Mouse (Mus musculus): ENCODE results near the gene Slc22a20.

Slc22a20 gene

DNA sequence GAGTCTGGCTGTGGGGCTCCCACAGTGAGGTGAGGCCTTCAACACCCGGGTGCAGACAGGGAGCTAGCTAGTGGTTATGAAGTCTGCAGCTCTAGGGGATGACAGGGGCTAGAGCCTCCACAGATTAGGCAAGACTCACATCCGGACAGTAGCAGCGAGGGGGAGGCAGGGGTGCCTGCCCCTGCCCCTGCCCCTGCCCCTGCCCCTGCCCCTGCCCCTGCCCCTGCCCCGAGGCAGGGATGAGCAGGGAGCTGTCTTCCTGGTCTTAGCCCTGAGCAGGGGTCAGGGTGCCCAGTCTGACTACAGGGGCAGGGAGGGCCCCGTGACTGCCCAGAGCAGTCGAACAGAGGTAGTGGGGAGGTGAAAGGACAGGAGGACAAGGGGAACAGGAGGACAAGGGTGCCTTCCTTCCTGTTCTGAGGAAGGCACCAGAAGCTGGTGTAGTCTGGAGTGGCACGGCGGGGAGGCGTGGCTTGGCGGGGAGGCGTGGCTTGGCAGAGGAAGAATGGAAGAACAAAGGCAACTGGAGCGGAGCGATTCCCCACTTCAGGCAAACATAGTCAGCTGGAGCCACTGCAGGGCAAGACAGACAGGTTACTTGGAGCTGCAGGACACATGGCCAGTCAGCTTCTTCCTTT is 3.0 kb upstream of the Slc22a20 start:
- DNase-seq = peak; percentile 73 to 76

DNA sequence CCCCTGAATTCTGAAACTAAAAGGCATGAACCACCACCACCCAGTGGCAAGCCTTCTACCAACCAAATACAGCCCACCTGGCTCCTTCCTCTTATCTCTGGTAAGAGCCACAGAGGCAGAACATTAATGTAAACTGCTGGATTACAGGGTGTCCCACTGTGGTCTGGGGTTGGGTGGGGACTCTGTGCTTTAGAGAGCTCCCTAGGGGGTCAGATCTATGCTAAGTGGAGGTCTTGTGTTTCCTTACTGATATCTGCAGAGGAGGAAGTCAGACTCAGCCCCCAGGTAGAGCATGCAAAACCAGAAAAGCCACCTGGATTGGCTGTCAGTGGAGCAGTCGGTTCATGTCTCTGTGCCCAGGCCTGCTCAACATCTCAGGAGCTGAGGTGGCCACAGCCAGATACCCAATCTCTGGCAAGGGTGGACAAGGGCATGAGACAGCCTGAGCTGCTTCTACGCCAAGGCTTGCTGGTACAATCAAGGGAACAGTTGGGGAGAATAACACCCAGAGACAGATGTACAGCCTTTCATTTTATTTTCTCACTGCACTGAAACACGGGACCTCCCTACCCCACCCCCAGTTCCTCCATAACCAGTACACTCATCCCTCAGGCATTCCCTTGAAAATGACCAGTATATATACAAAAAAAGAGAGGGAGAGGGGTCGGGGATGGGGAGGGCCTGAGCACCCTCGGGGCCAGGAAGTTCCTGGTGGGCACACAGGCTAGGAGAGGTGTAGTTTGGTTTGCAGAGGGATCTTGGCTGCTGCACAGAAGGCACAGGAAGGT is 2.3 kb upstream of the Slc22a20 start:
- peak; percentile 31 to 34 for DNase-seq

DNA sequence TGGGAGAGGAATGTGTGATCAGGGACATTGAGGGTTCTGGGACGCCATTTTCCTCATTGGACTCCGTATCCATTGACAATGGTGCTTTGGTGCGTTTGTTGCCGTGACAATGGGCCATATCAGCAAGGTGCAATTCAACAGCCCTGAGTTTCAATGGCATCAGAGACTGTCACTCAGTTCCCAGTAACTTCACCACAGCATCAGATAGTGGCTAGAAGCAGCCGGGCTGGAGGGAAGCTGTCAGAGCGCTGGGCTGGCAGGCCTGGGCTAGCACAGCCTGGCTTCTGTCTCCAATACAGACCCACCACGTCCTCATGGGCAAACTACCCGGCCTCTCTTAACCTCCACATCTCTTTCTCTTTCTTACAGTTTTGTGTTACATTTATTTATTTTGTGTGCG is 5.5 kb downstream of the Slc22a20 start:
- no peak for DNase-seq

DNA sequence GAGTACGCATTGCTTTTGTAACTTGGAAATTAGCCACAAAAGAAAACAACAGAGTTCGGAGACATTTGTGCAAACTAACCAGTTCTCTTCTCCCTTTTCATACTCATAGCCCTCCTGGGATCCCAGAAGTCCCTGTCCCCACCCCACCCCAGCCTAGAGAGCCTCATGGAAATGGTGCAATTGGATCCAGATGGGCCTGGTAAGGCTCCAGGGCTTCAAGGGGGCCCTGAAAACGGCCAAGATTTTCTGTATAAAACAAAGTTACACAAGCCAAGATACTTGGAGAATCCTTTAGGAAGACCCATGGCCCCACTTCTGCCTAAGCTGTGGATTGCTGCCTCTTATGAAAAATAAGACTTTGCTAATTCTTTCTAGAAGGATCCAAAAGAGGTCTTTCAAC is 8.2 kb downstream of the Slc22a20 start:
- DNase-seq = no peak

DNA sequence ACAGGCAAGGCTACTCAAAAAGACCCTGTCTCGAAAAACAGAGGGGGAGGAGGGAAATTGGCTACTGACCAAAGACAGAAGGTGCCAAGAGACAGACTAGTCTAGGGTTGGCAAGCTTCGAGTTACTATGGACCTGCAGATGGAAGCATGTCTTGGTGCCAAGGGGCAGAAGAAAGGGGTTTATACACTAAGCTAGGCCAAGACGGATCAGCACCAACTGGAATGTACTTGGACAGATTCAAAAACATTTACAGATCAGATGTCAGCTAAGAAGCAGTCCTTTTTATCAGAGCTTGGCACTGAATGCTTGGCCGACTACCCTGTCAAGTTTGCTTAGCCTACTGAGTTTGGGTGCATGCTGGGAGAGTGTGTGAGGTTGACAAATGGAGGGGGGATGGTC is 10.3 kb downstream of the Slc22a20 start:
- DNase-seq = no peak

DNA sequence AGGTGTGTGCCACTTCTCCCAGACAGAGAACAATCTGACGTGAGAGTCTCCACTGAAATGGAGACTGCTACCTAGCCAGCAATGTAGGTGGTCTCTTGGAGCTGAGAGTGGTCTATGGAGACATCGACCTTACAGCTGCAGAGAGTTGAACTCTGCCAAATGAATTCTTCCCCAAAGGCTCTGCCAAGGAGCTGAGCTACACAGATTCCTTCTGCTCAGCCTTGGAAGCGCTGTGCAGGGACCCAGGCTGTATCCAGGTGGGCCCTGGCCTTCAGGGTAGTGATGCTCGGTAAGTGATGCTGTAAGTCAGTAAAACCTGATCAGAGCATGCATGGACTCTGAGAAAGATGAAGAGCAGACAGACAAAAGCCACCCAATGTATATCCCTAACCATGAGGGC is 10.8 kb downstream of the Slc22a20 start:
- no peak for DNase-seq

DNA sequence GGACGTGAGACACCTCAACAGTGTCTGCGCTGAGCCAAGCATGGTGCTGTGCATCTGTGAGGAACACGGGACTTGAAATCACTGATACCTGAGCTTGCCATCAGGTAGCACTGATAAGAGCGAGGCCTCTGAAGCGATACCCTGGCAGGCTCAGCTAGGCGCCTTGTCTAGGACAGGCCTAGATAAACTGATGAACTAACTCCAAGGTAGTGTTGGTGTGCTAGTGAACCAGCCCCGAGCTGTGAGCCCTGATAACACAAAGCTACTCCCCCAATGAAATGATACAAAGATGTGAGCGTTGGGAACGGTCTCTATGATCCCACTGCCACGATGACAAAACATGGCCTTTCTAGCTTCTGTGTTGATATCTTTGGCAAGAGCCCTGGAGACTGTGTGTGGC is 18.3 kb downstream of the Slc22a20 start:
- DNase-seq = no peak

DNA sequence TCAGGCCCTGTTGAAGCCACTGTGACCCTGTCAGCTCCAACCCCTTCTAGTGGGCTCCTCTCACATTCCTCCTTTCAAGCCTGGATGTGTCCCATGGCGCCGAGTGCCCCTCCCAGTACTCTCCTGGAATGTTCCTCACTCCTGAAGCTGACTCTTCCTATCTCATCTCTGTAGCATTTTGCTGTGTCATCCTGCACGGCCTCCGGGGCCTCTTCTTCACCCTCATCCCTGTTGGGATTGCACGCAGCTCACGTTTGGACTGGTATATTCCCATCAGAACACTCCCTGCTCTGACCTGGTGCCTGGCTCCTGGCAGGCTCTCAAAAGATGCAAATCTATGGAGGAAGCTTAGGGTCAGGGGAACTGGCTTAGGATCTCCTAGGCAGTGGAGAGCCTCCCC is 19.2 kb downstream of the Slc22a20 start:
- no peak for DNase-seq

DNA sequence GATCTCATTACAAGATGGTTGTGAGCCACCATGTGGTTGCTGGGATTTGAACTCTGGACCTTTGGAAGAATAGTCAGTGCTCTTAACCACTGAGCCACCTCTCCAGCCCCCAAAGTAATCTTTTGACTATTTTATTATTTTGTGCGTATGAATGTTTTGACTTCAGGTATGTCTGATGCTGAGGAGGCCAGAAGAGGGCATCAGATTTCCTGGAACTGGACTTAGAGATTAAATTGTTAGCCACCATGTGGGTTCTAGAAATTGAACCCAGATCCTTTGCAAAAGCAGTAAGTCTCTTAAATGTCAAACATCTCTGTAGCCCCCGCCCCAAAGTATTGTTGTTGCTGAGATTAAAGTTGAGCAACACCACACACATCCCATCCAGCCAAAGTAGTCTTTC is 20.0 kb downstream of the Slc22a20 start:
- no peak for DNase-seq

DNA sequence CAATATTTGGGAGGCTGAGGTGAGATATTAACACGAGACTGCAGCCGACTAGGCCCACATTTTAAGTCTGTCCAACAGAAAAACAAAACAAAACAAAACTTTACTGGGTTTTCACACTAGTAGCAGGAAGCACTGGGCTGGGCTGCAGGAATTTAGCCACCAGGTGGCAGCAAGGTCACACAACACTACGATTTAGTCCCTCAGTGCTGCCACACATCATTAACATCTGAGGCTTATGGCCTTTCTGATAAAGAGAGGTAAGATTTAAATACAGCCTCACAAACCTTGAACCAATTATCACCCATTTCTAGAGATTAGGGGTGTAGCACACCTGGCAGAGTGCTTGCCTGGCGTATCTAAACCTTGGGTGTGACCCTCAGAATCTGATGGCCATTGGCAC is 20.7 kb downstream of the Slc22a20 start:
- DNase-seq = peak; percentile 83

DNA sequence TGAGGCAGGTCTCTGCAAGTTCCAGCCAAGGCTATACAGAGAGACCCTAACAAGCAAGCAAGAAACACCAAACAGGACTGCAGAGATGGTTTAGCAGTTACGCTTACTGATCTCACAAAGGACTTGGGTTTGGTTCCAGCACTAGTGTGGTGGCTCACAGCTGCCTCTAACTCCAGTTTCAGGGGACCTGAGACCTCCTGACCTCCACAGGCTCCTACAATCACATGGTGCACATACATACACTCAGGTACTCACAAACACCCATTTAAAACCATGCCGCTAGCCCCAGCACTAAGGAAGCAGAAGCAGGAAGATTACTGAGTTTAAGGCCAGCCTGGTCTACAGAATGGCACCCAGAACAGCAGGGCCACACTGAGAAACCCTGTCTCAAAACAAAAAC is 21.1 kb downstream of the Slc22a20 start:
- DNase-seq = peak; percentile 12 to 13

DNA sequence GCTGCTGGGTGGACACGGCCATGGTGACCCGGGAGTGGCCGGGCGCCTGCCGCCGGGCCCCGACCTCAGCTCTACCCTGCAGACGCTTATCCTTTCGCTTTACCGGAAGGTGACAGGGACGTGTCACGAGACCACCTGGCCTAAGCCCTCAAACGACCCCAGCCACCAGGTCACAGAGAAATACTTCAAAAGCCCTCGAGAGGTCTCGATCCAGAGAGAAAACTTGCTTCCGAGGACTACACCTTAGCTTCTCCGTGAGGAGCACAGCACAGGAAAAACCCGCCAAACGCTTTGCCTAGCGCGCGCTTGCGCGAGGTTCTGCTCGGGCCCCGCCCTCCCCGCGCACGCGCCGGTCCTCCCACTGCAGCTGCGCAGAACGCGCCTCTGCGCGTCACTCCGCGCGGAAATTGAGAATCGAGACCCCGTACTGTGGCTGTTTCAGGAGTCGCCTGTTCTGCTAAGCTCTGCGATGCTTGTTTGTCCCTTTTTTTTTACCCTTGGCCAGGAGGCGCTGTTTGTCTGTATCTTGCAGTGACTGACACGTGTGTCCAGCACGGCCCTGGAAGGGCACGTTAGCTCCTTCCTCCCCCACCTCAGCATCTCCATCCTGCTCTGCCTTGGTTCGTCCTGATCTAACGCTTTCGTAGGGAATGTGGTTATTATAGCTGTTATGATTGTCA is 21.9 kb downstream of the Slc22a20 start, which contains the start of gene Pola2:
Pola2 (minus strand) TSS at position 320 of the 680 bp plus-strand sequence.
- peak; percentile 92 to 94 for DNase-seq

DNA sequence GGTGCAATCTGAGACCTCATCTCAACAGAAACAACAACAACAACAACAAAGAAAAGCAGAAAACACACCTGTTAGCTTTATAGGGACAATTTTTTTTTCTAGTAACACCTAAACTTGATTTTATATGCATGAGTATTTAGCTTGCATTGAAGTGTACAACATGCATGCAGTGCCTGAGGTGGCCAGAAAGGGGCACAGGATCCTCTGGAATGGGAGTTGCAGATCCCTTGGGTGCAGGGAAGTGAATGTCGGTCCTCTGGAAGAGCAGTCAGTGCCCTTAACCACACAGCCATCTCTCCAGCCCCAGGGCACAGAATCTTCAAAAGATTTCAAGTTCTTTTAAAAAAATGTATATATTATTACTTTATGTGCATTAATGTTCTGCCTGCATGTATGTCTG is 23.3 kb downstream of the Slc22a20 start:
- DNase-seq = no peak

DNA sequence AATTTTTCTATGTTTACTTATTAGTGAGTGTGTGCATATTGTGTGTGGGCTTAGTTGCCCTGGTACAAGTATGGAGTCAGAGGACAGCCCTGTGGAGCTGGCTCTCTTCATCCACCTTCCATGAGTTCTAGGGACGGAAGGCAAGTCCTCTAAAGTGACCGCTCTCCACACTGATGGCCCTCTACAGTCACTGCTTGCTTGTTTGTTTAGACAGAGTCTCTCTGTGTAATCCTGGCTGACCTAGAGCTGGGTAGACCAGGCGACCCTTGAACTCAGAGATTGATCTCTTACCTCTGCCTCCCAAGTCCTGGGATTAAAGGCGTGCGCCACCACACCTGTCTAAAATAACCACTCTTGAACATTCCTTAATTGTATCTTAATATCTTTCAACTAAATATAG is 28.6 kb downstream of the Slc22a20 start:
- no peak for DNase-seq

DNA sequence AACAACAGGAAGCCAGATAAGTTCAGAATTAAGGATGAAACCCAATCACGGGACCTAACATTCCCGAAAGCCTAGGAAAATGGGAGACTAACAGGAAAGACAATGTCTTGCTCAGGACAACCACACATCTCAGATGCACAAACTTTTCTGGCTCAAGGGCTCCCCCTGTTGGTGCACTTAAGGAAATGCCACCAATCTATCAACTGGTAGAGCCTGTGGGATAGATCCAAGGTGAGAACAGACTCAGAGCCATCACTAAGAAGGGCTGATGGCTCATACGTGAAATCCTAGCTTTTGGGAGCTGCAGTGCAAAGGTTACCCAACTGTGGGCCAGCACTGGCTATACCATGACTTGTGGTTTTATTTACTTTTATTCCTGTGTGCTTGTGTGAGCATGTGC is 29.3 kb downstream of the Slc22a20 start:
- peak; percentile 84 for DNase-seq

DNA sequence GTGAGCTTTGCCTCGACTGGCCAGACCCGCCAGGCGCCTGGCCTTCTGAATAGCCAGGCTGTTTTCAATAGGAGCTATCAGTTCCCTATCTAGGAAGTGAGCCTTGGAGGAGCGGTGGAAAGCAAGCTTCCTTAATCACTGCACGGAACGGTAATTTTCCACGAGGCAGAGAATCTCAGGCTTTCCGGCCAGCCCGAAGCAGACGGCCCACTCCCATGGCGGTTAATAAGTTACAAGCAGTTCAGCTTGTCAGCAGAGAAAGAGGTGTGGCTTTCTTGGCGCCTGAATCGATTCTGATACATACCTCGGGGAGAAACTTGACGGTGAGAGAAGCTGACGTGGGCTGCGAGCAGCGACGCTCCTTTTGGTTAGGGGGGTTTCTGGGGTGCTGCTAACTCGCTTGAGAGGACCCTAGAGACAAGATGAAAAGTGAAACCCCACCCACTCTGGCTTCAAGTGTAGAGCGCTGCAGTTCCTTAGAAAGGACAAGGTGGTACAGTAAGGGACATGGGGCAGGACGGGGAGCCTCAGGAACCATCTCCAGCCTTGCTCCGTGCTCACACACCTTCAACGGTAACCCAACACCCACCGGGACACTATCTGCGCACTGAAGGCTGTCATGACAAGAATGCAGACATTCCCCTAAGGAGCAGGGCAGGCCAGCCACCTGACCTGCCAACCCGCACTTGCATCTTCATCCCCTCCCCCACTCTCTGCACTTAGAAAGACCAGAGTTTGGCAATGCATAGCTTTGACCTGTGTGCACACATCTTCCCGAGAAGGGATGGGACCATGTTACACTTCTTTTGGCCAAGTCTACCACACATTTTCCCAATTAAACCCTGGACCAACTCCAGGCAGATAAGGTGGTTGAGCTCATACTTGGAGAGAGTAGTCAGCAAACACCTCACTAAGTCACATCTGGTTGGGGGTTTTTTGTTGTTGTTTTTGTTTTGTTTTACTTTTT is 30.0 kb downstream of the Slc22a20 start:
- no peak for DNase-seq

DNA sequence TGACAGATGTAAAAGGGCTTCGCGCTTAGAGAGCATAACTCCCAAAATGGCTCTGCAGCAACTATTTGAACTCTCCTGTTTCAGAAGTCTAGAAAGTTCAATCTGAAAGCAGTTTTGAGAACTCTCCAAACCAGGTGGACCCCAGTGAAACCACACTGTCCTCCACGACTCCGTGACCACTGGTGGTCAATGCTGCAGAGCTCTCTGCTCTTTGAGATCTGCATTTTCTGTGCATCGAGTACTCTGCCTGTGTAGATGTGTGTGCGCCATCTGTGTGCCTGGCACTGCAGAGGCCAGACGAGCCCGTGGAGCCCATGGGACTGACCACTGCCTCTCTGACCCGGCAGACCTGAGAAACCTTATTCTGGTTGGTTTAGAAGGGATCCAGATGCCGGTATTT is 31.0 kb downstream of the Slc22a20 start:
- DNase-seq = no peak

DNA sequence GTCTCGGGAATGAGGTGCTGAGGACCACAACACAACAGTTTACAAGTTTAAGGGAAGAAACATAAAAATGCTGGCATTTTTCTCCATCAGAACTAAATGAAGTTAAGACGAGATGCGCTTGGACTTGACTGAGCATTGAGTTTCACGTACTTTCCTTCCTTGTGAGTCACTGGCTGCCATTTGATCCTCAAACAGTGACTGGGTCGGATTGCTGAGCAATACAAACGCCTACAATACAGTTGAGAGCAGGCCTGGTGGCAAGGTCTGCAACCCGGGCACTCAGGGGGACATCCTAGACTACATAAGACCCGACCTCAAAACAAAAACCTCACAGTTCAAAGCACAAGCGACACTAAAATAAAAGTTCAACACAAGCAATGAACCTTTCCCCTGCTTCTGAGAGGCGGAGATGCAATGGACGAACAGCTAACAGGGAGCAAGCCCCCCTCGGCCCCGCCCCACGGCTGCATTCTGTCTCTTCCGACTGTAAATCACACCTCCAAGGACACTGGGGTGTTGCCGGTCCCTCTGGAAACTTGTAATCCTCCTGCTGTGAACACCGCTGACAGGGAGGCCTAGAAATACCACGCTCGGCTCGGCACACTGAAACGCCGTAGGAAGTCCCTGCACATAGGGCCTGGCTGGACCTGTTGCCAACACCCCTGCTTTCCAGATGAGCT is 31.8 kb downstream of the Slc22a20 start:
- no peak for DNase-seq

DNA sequence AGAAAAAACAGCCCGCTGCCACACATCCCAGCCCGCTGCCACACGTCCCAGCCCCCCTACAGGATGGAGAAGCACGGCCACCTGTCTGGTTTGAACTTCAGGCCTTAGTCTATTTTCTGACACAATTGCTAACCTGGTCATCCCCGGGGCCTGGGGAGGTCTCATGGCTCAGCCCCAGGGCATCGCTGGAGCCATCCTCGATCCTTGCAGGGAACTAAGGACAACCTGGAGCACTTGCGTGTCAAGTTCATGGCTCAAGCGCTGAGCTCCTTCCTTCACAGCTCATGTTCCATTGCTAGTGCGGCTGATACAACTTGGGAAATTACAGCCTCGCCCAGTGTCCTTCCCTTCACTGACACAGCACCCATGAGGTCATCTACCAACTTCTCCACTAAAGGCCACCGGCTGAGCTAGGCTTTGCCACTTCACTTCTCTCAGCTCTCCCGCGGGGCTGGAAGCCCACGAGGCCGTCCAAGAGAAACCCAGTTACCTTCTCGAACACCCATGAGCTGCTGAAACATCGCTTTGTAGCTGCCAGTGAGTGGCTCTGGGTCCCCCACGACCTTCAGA is 32.7 kb downstream of the Slc22a20 start:
- DNase-seq = no peak

DNA sequence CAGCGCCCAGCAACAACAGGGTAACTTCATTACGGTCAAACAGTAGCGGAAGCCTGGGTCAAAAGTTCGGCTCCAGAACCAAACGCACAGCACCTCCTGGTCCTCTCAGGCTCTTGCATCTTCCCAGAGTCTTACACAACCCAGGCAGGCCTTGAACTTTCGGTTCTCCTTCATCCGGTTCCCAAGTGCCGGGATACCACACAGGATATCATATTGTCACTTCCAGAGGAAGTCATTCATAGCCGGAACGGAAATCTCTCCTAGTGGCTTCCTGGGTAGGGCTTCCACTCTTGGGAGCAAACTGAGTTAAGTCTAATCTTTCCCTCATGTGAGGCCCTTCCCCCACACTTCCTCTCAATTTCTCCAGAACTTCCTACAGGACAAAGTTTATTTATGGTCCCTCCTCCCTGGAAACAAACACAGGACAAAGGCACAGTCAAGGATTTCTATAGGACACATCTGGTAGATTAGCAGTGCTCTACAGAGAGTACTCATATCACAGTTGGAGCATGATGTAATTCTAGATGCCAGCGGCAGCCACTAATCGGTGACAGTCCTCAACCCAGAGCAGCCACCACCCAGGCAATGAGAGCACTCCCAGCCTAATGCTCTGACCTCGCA is 33.8 kb downstream of the Slc22a20 start:
- DNase-seq = no peak

DNA sequence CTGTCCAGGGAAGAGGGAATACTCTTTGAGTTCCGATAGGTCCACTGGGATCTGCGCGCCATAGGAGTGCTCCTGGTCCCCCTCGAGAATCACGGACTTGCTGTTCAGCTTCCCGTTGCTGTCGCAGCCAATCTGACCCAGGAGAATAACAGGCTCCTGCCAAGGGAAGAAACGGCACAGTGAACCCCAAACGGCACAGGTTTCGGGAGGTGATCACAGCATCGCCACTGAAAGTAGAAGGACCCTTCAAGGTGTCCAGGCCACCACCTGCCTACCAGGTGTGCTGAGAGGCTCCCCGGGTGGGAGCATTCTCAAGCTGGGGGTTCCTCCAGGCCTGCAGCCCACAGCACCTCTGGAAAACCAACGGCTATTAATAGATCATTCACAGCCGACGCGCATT is 34.3 kb downstream of the Slc22a20 start:
- no peak for DNase-seq

Measured in B cell, adult 2 months (primary cell).